Mouse (Mus musculus) limb, embryonic 14.5 days (tissue): ENCODE data around the gene Zfp341. TPM values are rescaled to one million over a fixed set of nuclear protein-coding genes. Genes with fewer than 3 reads are reported as not detected.

ENCODE experiments used
- ATAC-seq: fragments of 200-750 bp; cut with Nextera tagmentation; 2 replicates; pipeline ENCODE4 v1.8.0; 2017; ENCODE audit warnings: low read depth, moderate number of reproducible peaks, moderate TSS enrichment; ENCODE audit not compliant: low FRiP score
- DNase-seq: peaks from one replicate; pipeline ENCODE4 v3.0.0-alpha.2; 2015; ENCODE audit warnings: low spot score
- H3K27ac ChIP-seq: fragments of 300-500 bp; sonication (generic); replicated peaks from 2 replicates; pipeline ENCODE4 v1.5.1; 2014; ENCODE audit warnings: low read depth, mild to moderate bottlenecking, low read length, moderate library complexity, mixed read lengths
- H3K27me3 ChIP-seq: fragments of 300-500 bp; sonication (generic); 2 replicates; pipeline ENCODE4 v1.6.1; 2014; ENCODE audit warnings: low read length, mixed read lengths; ENCODE audit not compliant: control insufficient read depth, insufficient read depth
- H3K36me3 ChIP-seq: fragments of 300-500 bp; sonication (generic); 2 replicates; pipeline ENCODE4 v1.6.1; 2014; ENCODE audit warnings: mild to moderate bottlenecking, low read length, moderate library complexity, mixed read lengths; ENCODE audit not compliant: control insufficient read depth, insufficient read depth
- H3K4me1 ChIP-seq: fragments of 300-500 bp; sonication (generic); 2 replicates; pipeline ENCODE4 v1.6.1; 2014; ENCODE audit warnings: antibody characterized with exemption, low read length, mixed read lengths; ENCODE audit not compliant: control insufficient read depth, insufficient read depth
- H3K4me2 ChIP-seq: fragments of 300-500 bp; sonication (generic); replicated peaks from 2 replicates; pipeline ENCODE4 v1.6.1; 2014; ENCODE audit warnings: low read depth, mild to moderate bottlenecking, low read length, moderate library complexity; ENCODE audit not compliant: severe bottlenecking
- H3K4me3 ChIP-seq: fragments of 300-500 bp; sonication (generic); replicated peaks from 2 replicates; pipeline ENCODE4 v1.5.1; 2014; ENCODE audit warnings: low read length
- H3K9ac ChIP-seq: fragments of 300-500 bp; sonication (generic); 2 replicates; pipeline ENCODE4 v1.6.1; 2014; ENCODE audit warnings: mild to moderate bottlenecking, low read depth, low read length, moderate library complexity; ENCODE audit not compliant: severe bottlenecking
- H3K9me3 ChIP-seq: fragments of 300-500 bp; sonication (generic); 2 replicates; pipeline ENCODE4 v1.6.1; 2016; ENCODE audit warnings: low read length; ENCODE audit not compliant: control insufficient read depth
- POLR2A ChIP-seq: fragments of 200-500 bp; IDR thresholded peaks from 2 replicates; pipeline ENCODE4 v1.8.0; 2012; ENCODE audit warnings: inconsistent platforms, mild to moderate bottlenecking, moderate library complexity, borderline replicate concordance; ENCODE audit not compliant: insufficient read depth, insufficient read length; ENCODE audit errors: extremely low read depth
- WGBS: fragments of 180-500 bp; shearing (Covaris S2); extraction: QIAGEN DNeasy Blood & Tissue Kit; methylation state at CpG from one replicate; pipeline ENCODE4 v1.1.7; 2014; 5-methylcytosine and 5-hydroxymethylcytosine counted together
- polyA plus RNA-seq, 2 experiments: library from polyadenylated mRNA; depleted of rRNA in 1 of 2; stranded (reverse) in 1 of 2; unstranded in 1 of 2; fragments of >200 nt; fragmentation: Nextera tagmentation in 1 of 2; extraction: Ambion mirVana in 1 of 2; gene quantifications; 2 replicates each; pipeline versions ENCODE4 v1.2.1 to v1.2.3; 2012 to 2014

Zfp341 gene
- polyA plus RNA-seq, 2 experiments: 1.1 to 7.1 TPM

GRCm38 (mm10) chr2:154690959-154691358, 77.9 kb downstream of the Zfp341 start:
- no peak overlapping the region for H3K4me2 ChIP-seq
- H3K36me3 ChIP-seq: peaks cover 62% of the 10 kb centered on the region
- no peak overlapping the region for H3K27ac ChIP-seq
- TF ChIP-seq POLR2A: no peak
- WGBS: 93% methylated on average over 5 of the region's 5 CpGs
- no peaks in the 10 kb centered on the region for H3K9me3 ChIP-seq
- ATAC-seq: no peak
- no peak overlapping the region for H3K4me3 ChIP-seq
- no peak overlapping the region for H3K9ac ChIP-seq
- no peaks in the 10 kb centered on the region for H3K4me1 ChIP-seq
- H3K27me3 ChIP-seq: no peaks in the 10 kb centered on the region
- DNase-seq: no peak

- Histone ChIP-seq H3K36me3 (peaks cover 69% of the 10 kb centered on the region), H3K9ac (no peak overlapping the region), H3K4me1 (no peaks in the 10 kb centered on the region), H3K27me3 (no peaks in the 10 kb centered on the region), H3K9me3 (no peaks in the 10 kb centered on the region), H3K27ac (no peak overlapping the region), H3K4me2 (no peak overlapping the region), H3K4me3 (no peak overlapping the region)
- TF ChIP-seq POLR2A: no peak
- WGBS: 79% methylated on average over 8 of the region's 11 CpGs
- no peak for DNase-seq
- ATAC-seq: no peak
Observed at GRCm38 (mm10) chr2:154693186-154693940, 80.3 kb downstream of the Zfp341 start.

GRCm38 (mm10) chr2:154693941-154694256, 80.8 kb downstream of the Zfp341 start:
- H3K9ac ChIP-seq: no peak overlapping the region
- H3K27ac ChIP-seq: no peak overlapping the region
- no peak for TF ChIP-seq POLR2A
- H3K4me1 ChIP-seq: no peaks in the 10 kb centered on the region
- DNase-seq (no peak), ATAC-seq (no peak)
- 90% methylated on average over 11 of the region's 12 CpGs for WGBS
- no peak overlapping the region for H3K4me3 ChIP-seq
- peaks cover 69% of the 10 kb centered on the region for H3K36me3 ChIP-seq
- H3K4me2 ChIP-seq: no peak overlapping the region
- H3K27me3 ChIP-seq: no peaks in the 10 kb centered on the region
- H3K9me3 ChIP-seq: no peaks in the 10 kb centered on the region

GRCm38 (mm10) chr2:154695690-154696089, 82.6 kb downstream of the Zfp341 start:
- H3K9me3 ChIP-seq: no peaks in the 10 kb centered on the region
- no peak overlapping the region for H3K9ac ChIP-seq
- ATAC-seq: no peak
- no peaks in the 10 kb centered on the region for H3K27me3 ChIP-seq
- no peak for TF ChIP-seq POLR2A
- no peak for DNase-seq
- no peak overlapping the region for H3K4me2 ChIP-seq
- 72% methylated on average over 8 of the region's 8 CpGs for WGBS
- no peak overlapping the region for H3K27ac ChIP-seq
- peaks cover 57% of the 10 kb centered on the region for H3K36me3 ChIP-seq
- H3K4me1 ChIP-seq: no peaks in the 10 kb centered on the region
- no peak overlapping the region for H3K4me3 ChIP-seq

Other genes with a start within 250 kb of the Zfp341 start
- 16.6 and 20.0 TPM in 2 replicates for gene Cdk5rap1, start 240.3 kb upstream of the Zfp341 start, polyA plus RNA-seq (2012; rRNA removed)
- gene Cdk5rap1, start 240.3 kb upstream of the Zfp341 start, polyA plus RNA-seq (2014; fragmentation: Nextera tagmentation; extraction: Ambion mirVana): 9.0 and 13.0 TPM in 2 replicates
- gene Snta1, start 205.2 kb upstream of the Zfp341 start, polyA plus RNA-seq (2012; rRNA removed): 11.0 and 14.9 TPM in 2 replicates
- 5.0 and 5.2 TPM in 2 replicates for gene Snta1, start 205.2 kb upstream of the Zfp341 start, polyA plus RNA-seq (2014; fragmentation: Nextera tagmentation; extraction: Ambion mirVana)
- 26.4 and 36.0 TPM in 2 replicates for gene Cbfa2t2, start 176.8 kb upstream of the Zfp341 start, polyA plus RNA-seq (2012; rRNA removed)
- gene Cbfa2t2, start 176.8 kb upstream of the Zfp341 start, polyA plus RNA-seq (2014; fragmentation: Nextera tagmentation; extraction: Ambion mirVana): 35.7 and 40.0 TPM in 2 replicates
- gene 1700003F12Rik, start 66.2 kb upstream of the Zfp341 start, polyA plus RNA-seq (2012; rRNA removed): 0.48 and 0.59 TPM in 2 replicates
- 0.91 and 1.4 TPM in 2 replicates for gene 1700003F12Rik, start 66.2 kb upstream of the Zfp341 start, polyA plus RNA-seq (2014; fragmentation: Nextera tagmentation; extraction: Ambion mirVana)
- 0.09 TPM in 1 of 2 replicates, not detected in the other for gene Actl10, start 61.5 kb upstream of the Zfp341 start, polyA plus RNA-seq (2012; rRNA removed)
- 0.21 and 0.30 TPM in 2 replicates for gene Actl10, start 61.5 kb upstream of the Zfp341 start, polyA plus RNA-seq (2014; fragmentation: Nextera tagmentation; extraction: Ambion mirVana)
- gene Necab3, start 54.4 kb upstream of the Zfp341 start, polyA plus RNA-seq (2012; rRNA removed): 6.7 and 8.0 TPM in 2 replicates
- gene Necab3, start 54.4 kb upstream of the Zfp341 start, polyA plus RNA-seq (2014; fragmentation: Nextera tagmentation; extraction: Ambion mirVana): 3.8 and 3.9 TPM in 2 replicates
- gene E2f1, start 43.4 kb upstream of the Zfp341 start, polyA plus RNA-seq (2012; rRNA removed): 38.3 and 41.8 TPM in 2 replicates
- 9.3 and 9.4 TPM in 2 replicates for gene E2f1, start 43.4 kb upstream of the Zfp341 start, polyA plus RNA-seq (2014; fragmentation: Nextera tagmentation; extraction: Ambion mirVana)
- 20.6 and 21.2 TPM in 2 replicates for gene Pxmp4, start 9.6 kb upstream of the Zfp341 start, polyA plus RNA-seq (2012; rRNA removed)
- 27.0 and 27.6 TPM in 2 replicates for gene Pxmp4, start 9.6 kb upstream of the Zfp341 start, polyA plus RNA-seq (2014; fragmentation: Nextera tagmentation; extraction: Ambion mirVana)
- 0.16 and 0.58 TPM in 2 replicates for gene 4930519P11Rik, start 140 bp downstream of the Zfp341 start, polyA plus RNA-seq (2012; rRNA removed)
- 0.46 TPM in 1 of 2 replicates, not detected in the other for gene 4930519P11Rik, start 140 bp downstream of the Zfp341 start, polyA plus RNA-seq (2014; fragmentation: Nextera tagmentation; extraction: Ambion mirVana)
- gene Chmp4b, start 38.4 kb downstream of the Zfp341 start, polyA plus RNA-seq (2012; rRNA removed): 177 and 206 TPM in 2 replicates
- gene Chmp4b, start 38.4 kb downstream of the Zfp341 start, polyA plus RNA-seq (2014; fragmentation: Nextera tagmentation; extraction: Ambion mirVana): 20.7 and 20.9 TPM in 2 replicates
- gene Gm14214, start 156.7 kb downstream of the Zfp341 start, polyA plus RNA-seq (2012; rRNA removed): not detected in 2 replicates
- gene Gm14214, start 156.7 kb downstream of the Zfp341 start, polyA plus RNA-seq (2014; fragmentation: Nextera tagmentation; extraction: Ambion mirVana): not detected in 2 replicates
- 355 and 385 TPM in 2 replicates for gene Raly, start 177.8 kb downstream of the Zfp341 start, polyA plus RNA-seq (2012; rRNA removed)
- gene Raly, start 177.8 kb downstream of the Zfp341 start, polyA plus RNA-seq (2014; fragmentation: Nextera tagmentation; extraction: Ambion mirVana): 65.0 and 66.6 TPM in 2 replicates
- gene a, start 178.1 kb downstream of the Zfp341 start, polyA plus RNA-seq (2012; rRNA removed): 27.6 and 54.5 TPM in 2 replicates
- gene a, start 178.1 kb downstream of the Zfp341 start, polyA plus RNA-seq (2014; fragmentation: Nextera tagmentation; extraction: Ambion mirVana): 17.8 and 19.9 TPM in 2 replicates